Mouse (Mus musculus): Measurements from ENCODE around the gene Dmgdh.

DNA sequence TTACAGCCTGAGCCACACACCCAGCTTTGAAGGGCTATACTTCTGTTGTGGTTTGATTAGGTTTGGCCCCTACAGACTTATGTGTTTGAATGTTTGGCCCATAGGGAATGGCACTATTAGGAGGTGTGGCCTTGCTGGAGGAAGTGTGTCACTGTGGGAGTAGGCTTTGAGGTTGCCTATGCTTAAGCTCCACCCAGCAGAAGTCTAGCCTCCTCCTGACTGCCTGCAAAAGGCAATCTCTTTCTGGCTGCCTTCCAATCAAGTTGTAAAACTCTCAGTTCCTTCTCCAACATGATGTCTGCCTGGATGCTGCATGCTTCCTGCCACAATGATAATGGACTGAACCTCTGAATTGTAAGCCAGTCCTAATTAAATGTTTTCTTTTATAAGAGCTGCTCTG is 9.1 kb downstream of the Dmgdh start:
- TF ChIP-seq POLR2A (IDR thresholded peaks at IDR 0.05; ENCODE audit: low read depth, low read length) (no peak), CTCF (conservative IDR thresholded peaks at IDR 0.05 in 1 of 2, IDR thresholded peaks at IDR 0.05 in 1 of 2; ENCODE audit: low read depth in 2 of 2, low read length in 2 of 2) (no peak), CHD2 (IDR thresholded peaks at IDR 0.05; ENCODE audit: low read length) (no peak)

Data from CH12.LX (cell line).